Mouse (Mus musculus) E14TG2a.4 (cell line): ENCODE results near the gene Gfap.
A peak's percentile ranks its signal among the peaks of the same experiment; 100 is the strongest.

ENCODE experiments used
- CTCF ChIP-seq: conservative IDR thresholded peaks from 2 replicates; pipeline ENCODE4 v1.5.1; 2014; ENCODE audit warnings: low read length
- POU5F1 ChIP-seq: IDR thresholded peaks from 2 replicates; pipeline ENCODE4 v1.6.1; 2014; ENCODE audit warnings: low read length, borderline replicate concordance

DNA sequence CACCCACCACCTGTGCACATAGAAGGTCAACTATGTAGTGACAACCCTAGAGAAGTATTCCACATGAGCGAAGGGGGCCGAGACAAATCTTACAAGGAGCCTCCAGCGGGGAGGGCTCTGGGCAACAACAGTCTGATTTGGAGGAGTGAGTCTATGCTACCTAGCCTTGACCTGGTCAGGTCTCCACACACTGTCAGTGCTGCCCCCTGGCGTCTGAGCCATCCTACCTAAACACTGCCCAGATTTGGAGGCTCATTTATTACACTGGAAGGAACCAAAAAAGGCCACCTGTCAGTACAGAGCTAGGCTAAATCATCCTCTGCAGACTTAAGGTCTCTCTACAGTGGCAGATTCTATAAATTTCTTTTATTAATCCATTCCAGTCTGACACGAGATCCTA lies 48.8 kb downstream of the Gfap start:
- TF ChIP-seq CTCF = peak; percentile 70
- TF ChIP-seq POU5F1 = no peak
